Mouse (Mus musculus) heart, postnatal 0 days (tissue): ENCODE data around the gene Kat2a.

Source experiments
- CTCF ChIP-seq: IDR thresholded peaks from 2 replicates; pipeline ENCODE4 v1.5.1; 2016; ENCODE audit warnings: antibody characterized with exemption, control low read depth, low read depth
- EP300 ChIP-seq: IDR thresholded peaks from 2 replicates; pipeline ENCODE4 v1.6.1; 2016; ENCODE audit warnings: antibody characterized with exemption, low read depth

DNA sequence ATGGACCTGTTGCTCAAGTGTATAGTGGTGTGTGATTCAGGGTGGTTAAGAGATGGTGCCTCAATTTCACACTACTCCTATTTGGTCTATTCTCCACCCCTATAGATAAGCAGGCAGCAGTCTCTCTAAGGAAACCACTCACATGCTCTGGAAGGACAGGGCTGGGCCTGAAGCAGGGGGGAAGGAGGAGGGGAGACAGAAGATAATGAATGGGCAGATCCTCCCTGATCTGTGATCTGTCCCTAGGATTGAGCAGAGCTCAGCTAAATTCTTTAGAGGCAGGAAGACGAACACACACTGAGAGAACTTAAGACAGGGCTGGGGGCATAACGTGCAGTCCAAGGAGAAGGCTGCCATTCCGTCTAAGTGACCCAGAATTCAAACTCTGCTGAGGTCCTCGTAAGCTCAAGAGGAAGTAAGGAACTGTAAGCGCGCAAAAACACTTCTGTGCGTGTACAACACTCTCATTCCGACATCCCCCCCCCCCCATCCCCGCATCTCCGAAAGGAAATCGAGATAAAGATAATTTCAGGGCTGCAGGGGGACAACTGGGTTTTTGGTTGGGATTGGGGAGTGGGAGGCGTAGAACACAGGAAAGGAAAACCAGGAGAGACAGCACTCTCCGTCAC, 25.0 kb upstream of the Kat2a start:
- TF ChIP-seq EP300 (no peak), CTCF (no peak)
